Comparison of ENCODE assay signal across 22 mouse cellular contexts in the genomic region with DNA sequence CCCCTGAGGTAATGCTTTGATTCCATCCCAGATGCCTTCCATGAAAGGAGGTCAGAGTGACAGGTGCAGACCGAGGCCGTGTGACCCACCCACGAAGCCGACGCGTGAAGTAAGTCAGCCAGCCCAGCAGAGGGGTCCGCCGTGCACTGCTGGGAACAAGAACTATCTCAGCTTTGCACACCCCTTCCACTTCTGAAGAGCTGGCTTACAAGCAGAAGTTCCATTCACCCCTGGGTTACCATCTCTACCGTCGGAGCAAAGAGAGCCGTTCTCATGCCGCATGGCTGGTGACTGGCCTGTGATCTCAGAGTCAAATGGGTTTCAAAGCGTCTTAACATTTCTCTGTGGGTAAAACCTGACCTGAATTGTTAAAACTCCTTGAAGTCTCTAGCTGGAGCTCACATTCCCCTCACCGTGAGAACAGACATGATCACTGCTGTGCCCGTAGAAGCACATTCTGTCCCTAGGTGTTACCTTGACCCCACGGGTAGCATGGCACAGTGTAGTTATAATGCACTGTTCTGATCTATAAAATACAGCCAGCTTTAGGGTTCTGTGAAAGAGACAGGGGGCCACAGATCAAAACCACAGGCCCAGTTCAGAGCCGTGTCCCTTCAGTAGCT.
DNase-seq lines count a peak whose midpoint lies in the region; ATAC-seq and TF ChIP-seq lines count a peak whose summit lies in the region.
"Had no signal": no experiment of that assay in that cellular context is flagged by ENCODE, and none has a peak within 500 bp of the region (broad histone marks: within the 10 kb centered on the region; RNA-seq: fewer than 3 reads in every experiment).

No protein-coding gene starts in this region.

- TF ChIP-seq CTCF in spleen, adult 2 months (IDR thresholded peaks at IDR 0.05; ENCODE audit: extremely low read depth, insufficient read depth, insufficient read length, insufficient replicate concordance) = no peak

- no peak overlapping the region for H3K4me3 ChIP-seq in spleen, adult 2 months (ENCODE audit: extremely low read depth, insufficient read depth, insufficient read length)
- H3K4me3 ChIP-seq in hindbrain, embryonic 16.5 days (ENCODE audit: low read length) = no peak overlapping the region
- H3K4me3 ChIP-seq: embryonic facial prominence, embryonic 12.5 days; erythroblast, embryonic 14.5 days; forebrain, embryonic 15.5 days; hindbrain, embryonic 13.5 days; kidney, embryonic 15.5 days; lung, embryonic 15.5 days; midbrain, embryonic 12.5 days had no signal

- H3K9me3 ChIP-seq in hindbrain, embryonic 16.5 days (ENCODE audit: control insufficient read depth, low read length) = no peaks in the 10 kb centered on the region
- H3K9me3 ChIP-seq: embryonic facial prominence, embryonic 12.5 days; forebrain, embryonic 15.5 days; hindbrain, embryonic 13.5 days; kidney, embryonic 15.5 days; lung, embryonic 15.5 days; midbrain, embryonic 12.5 days had no signal

- no peak for TF ChIP-seq POLR2A in spleen, adult 2 months (IDR thresholded peaks at IDR 0.05; ENCODE audit: low read depth, low read length)

- ATAC-seq in inflammation-experienced regulatory T-cells, adult 6 months = peak; percentile 2
- no peak for ATAC-seq in monocyte, adult 5-6 weeks (replicated peaks; ENCODE audit: insufficient number of reproducible peaks, low FRiP score, low TSS enrichment, poor library complexity, severe bottlenecking)
- no peak for ATAC-seq in hindbrain, embryonic 16.5 days
- ATAC-seq: forebrain, embryonic 15.5 days; intestine, embryonic 16.5 days had no signal

- no peaks in the 10 kb centered on the region; the same call in 1 of the 2 replicates for H3K4me1 ChIP-seq in spleen, adult 2 months (ENCODE audit: control insufficient read depth, insufficient read depth, insufficient read length)
- H3K4me1 ChIP-seq in hindbrain, embryonic 16.5 days (ENCODE audit: control insufficient read depth, insufficient read depth, low read depth, low read length) = no peaks in the 10 kb centered on the region
- H3K4me1 ChIP-seq: forebrain, embryonic 15.5 days; kidney, embryonic 15.5 days; lung, embryonic 15.5 days had no signal

- 78% methylated on average over 17 of the region's 17 CpGs for WGBS in spleen, adult 2 months
- WGBS in hindbrain, embryonic 16.5 days = 89% methylated on average over 17 of the region's 17 CpGs

- H3K9ac ChIP-seq in hindbrain, embryonic 16.5 days (ENCODE audit: low read depth, low read length) = no peak overlapping the region
- H3K9ac ChIP-seq: embryonic facial prominence, embryonic 12.5 days; forebrain, embryonic 15.5 days; hindbrain, embryonic 13.5 days; kidney, embryonic 15.5 days; liver, embryonic 14.5 days; lung, embryonic 15.5 days; midbrain, embryonic 12.5 days had no signal

- no peaks in the 10 kb centered on the region for H3K27me3 ChIP-seq in spleen, adult 2 months (ENCODE audit: control insufficient read depth, insufficient read depth, low read length)
- H3K27me3 ChIP-seq in hindbrain, embryonic 16.5 days (replicated peaks; ENCODE audit: control insufficient read depth, insufficient read depth, low read length) = no peaks in the 10 kb centered on the region
- H3K27me3 ChIP-seq: embryonic facial prominence, embryonic 12.5 days; forebrain, embryonic 15.5 days; hindbrain, embryonic 13.5 days; kidney, embryonic 15.5 days; lung, embryonic 15.5 days; midbrain, embryonic 12.5 days had no signal

- H3K4me2 ChIP-seq in hindbrain, embryonic 16.5 days (ENCODE audit: low read length) = no peak overlapping the region
- H3K4me2 ChIP-seq: embryonic facial prominence, embryonic 12.5 days; forebrain, embryonic 15.5 days; hindbrain, embryonic 13.5 days; kidney, embryonic 15.5 days; lung, embryonic 15.5 days; midbrain, embryonic 12.5 days had no signal

- DNase-seq in spleen, adult 2 months (ENCODE audit: low read depth in 1 of 2, low spot score in 2 of 2) = no peak
- DNase-seq in spleen, adult 18-20 months = no peak
- peak; percentile 92 for DNase-seq in thymus, postnatal 0 days (ENCODE audit: low spot score)
- no peak for DNase-seq in right cerebral cortex, adult 18-20 months
- DNase-seq: cerebellum, adult 2 months; gastrocnemius, postnatal 25 days; heart, postnatal 14 days; right cerebral cortex, postnatal 4 days had no signal

- peak overlapping the region; percentile 81 for H3K27ac ChIP-seq in spleen, adult 2 months (ENCODE audit: insufficient read depth, low read length)
- no peak overlapping the region for H3K27ac ChIP-seq in hindbrain, embryonic 16.5 days (ENCODE audit: low read depth, low read length)
- H3K27ac ChIP-seq: embryonic facial prominence, embryonic 12.5 days; forebrain, embryonic 15.5 days; hindbrain, embryonic 13.5 days; kidney, embryonic 15.5 days; liver, embryonic 14.5 days; lung, embryonic 15.5 days; macrophage; midbrain, embryonic 12.5 days had no signal

- H3K36me3 ChIP-seq in spleen, adult 2 months (ENCODE audit: control insufficient read depth, insufficient read depth, low read length) = no peaks in the 10 kb centered on the region
- no peaks in the 10 kb centered on the region for H3K36me3 ChIP-seq in hindbrain, embryonic 16.5 days (ENCODE audit: control insufficient read depth, insufficient read depth, low read length)
- H3K36me3 ChIP-seq: embryonic facial prominence, embryonic 12.5 days; forebrain, embryonic 15.5 days; G1E; hindbrain, embryonic 13.5 days; kidney, embryonic 15.5 days; lung, embryonic 15.5 days; midbrain, embryonic 12.5 days had no signal
